Mouse (Mus musculus) WW6 (cell line): ENCODE results near the gene Hsd11b1.

Source experiments
- DNase-seq: peaks from one replicate; pipeline ENCODE4 v3.0.0-alpha.2; 2013; ENCODE audit warnings: low read depth, low spot score

Hsd11b1 gene

GRCm38 (mm10) chr1:193243571-193244193, 20.2 kb downstream of the Hsd11b1 start:
- no peak for DNase-seq

GRCm38 (mm10) chr1:193242863-193243262, 21.0 kb downstream of the Hsd11b1 start:
- no peak for DNase-seq

- no peak for DNase-seq
These were observed 21.6 kb downstream of the Hsd11b1 start for GRCm38 (mm10) chr1:193242238-193242637.

- no peak for DNase-seq
These were observed 22.4 kb downstream of the Hsd11b1 start for GRCm38 (mm10) chr1:193241436-193241835.

- no peak for DNase-seq
These were observed 25.4 kb downstream of the Hsd11b1 start for GRCm38 (mm10) chr1:193238426-193238825.

- DNase-seq = no peak
These were observed 28.9 kb downstream of the Hsd11b1 start for GRCm38 (mm10) chr1:193234930-193235329.

- DNase-seq = no peak
These were observed 29.7 kb downstream of the Hsd11b1 start for GRCm38 (mm10) chr1:193234130-193234645.

- DNase-seq = no peak
These were observed 31.1 kb downstream of the Hsd11b1 start for GRCm38 (mm10) chr1:193232732-193233131.

GRCm38 (mm10) chr1:193230935-193231334, 32.9 kb downstream of the Hsd11b1 start:
- DNase-seq = no peak

GRCm38 (mm10) chr1:193230531-193230930, 33.3 kb downstream of the Hsd11b1 start:
- DNase-seq = no peak

GRCm38 (mm10) chr1:193229570-193229969, 34.3 kb downstream of the Hsd11b1 start:
- no peak for DNase-seq

- no peak for DNase-seq
These were observed 36.3 kb downstream of the Hsd11b1 start for GRCm38 (mm10) chr1:193227537-193227936.

GRCm38 (mm10) chr1:193226724-193227522, 37.0 kb downstream of the Hsd11b1 start:
- no peak for DNase-seq

GRCm38 (mm10) chr1:193226114-193226513, 37.8 kb downstream of the Hsd11b1 start:
- no peak for DNase-seq

- DNase-seq = no peak
These were observed 38.3 kb downstream of the Hsd11b1 start for GRCm38 (mm10) chr1:193225531-193225930.

- DNase-seq = no peak
These were observed 43.5 kb downstream of the Hsd11b1 start for GRCm38 (mm10) chr1:193220408-193220807.

- DNase-seq = no peak
These were observed 47.9 kb downstream of the Hsd11b1 start for GRCm38 (mm10) chr1:193216000-193216399.

- no peak for DNase-seq
These were observed 49.8 kb downstream of the Hsd11b1 start for GRCm38 (mm10) chr1:193214053-193214452.

GRCm38 (mm10) chr1:193211371-193211770, 52.5 kb downstream of the Hsd11b1 start:
- DNase-seq = no peak

- no peak for DNase-seq
These were observed 55.7 kb downstream of the Hsd11b1 start for GRCm38 (mm10) chr1:193208178-193208577.

- DNase-seq = no peak
These were observed 56.4 kb downstream of the Hsd11b1 start, which contains the start of gene Lamb3 for GRCm38 (mm10) chr1:193207503-193207902. TSS of gene Lamb3 (plus strand) at chr1:193207699.

- no peak for DNase-seq
These were observed 58.4 kb downstream of the Hsd11b1 start for GRCm38 (mm10) chr1:193205431-193205830.

- DNase-seq = no peak
These were observed 60.1 kb downstream of the Hsd11b1 start for GRCm38 (mm10) chr1:193203821-193204220.
